Mouse (Mus musculus) embryo, embryonic 11 days (tissue): ENCODE data around the gene Khnyn.

ENCODE experiments used
- DNase-seq: peaks from one replicate; pipeline ENCODE4 v3.0.0-alpha.2; 2015

The Khnyn gene

DNA sequence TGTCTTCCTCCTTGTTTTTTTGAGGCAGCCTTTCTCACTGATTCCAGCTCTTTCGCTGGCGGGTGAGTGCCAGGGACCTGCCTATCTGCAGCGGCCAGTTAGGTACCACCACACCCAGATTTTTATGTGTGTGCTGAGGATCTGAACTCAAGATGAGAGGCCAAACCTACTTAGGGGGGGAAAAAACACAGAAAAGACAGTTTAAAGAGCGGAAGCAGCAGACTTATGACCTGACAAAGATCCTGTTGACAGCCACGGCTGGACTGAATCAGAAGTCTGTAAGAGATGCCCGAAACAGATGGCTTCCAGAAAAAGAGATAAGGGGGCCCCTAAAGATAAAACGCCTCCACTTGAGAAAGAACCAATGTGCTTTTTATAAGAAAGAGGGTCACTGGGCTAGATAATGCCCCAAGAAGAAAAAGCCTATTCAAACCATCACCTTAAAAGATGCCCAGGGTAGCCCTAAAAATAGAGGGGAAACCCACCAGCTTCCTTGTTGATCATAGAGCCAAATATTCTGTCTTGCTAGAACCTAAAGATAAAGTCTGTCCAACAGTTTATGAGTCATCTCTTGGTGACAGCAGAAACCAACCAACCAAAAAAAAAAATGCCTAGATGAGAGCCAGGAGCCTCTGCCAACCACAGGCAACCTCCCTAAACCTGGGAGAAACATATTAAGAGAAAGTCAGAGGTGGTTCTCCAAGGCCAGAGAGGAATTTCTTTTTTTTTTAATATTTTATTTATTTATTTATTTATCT, 37.9 kb downstream of the Khnyn start:
- DNase-seq = no peak

DNA sequence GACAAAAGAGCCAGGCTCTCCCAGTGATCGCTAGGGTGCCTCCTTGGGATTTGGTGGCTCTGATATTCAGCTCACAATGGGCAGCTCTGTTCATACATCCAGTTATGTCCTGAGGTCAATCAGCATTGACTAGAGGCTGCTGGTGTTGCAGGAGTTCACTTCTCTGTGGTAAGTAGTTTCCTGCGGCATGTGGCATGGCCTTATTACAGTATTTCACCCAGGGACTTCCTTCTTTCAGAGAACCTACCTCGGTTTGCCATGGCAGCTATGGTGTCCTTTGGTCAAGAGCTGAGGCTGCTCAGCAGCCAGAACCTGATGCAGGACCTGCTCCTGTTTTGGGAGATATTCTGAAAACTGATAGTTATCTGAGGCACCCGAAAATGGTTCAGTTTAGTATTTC, 42.1 kb downstream of the Khnyn start:
- no peak for DNase-seq

DNA sequence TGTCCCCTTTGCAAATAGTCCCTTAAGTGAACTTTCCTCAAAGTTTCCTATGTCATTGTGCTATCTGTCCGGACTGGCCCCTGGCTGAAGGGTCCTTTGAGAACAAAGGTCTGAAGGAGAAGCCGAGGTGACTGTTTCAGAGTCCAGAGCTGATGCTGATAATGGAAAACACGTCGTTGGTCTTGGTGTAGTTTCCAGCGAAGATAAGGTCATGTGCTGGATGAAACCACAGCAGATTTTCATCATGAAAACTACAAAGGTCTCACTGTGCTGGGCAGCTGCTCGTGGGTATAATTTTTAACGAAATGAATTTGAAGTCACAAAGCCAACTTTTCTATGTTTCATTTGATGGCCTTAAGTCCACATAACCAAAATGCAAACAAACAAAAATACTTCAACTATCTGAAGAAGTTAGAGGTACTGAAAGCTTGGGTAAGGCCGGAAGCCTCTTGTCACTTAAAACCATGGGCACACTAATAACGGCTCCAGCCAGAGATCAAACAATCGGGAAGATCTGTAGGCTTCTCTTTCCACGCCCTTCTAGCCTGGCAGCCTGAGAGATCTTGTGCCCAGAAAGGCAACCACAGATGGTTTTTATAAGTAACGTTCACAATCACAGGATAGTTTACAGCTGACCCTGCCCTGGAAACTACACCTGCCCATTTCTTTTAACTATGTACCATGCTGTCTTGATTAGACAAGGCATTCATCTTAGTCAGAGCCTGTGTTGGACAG, 44.7 kb downstream of the Khnyn start:
- peak; percentile 42 for DNase-seq

DNA sequence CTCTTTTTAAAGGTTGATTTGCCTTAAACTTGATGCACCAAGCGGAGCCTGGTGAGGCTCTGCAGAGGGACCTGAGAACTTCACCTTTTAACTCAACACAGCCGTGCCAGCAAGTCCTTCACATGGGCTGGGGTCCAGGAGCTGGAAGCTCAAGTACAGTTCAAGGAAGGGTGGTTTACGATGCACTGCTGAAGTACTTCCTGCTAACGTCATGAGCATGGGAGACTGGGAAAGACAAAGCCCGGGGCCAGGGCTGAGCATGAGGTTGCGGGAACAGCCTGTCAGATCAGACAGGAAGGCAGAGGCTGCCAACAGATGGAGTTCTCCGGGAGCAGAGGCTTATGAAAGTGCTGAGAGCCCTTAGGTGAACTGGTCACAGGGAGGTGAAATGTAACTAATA, 48.8 kb downstream of the Khnyn start:
- DNase-seq = peak; percentile 40

DNA sequence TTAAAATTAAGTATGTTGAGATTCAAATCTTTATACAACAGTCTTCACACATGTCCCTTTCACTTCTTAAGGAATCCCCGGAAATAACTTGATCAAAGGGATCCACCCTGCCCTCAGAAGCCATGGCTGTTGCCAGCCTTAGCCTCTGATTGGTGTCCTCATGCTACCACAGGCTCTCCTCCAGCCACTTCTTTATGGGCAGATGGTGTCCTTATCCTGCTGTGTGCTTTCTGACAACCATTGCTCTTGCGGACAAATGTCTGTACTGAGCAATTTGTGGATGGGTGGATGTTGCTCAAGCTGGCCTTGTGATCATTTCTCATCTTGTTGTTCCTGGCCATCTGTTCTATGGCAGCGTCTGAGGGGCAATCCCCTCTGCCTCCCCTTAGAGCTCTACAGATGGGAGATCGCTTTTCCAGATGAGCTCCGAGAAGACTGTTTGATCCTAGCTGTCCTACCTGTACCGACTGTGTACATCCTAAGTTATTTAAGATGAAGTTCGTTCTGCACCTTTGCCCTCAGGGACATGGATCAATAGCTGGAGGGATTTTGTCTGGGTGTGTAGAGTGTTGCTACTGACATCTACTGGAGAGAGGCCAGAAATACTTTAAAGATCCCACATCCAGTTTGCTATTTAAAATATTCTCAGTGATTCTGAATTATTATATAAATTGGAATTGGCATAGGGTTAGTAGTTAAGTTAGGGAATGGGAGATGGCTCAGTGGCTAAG, 55.5 kb downstream of the Khnyn start:
- DNase-seq = peak; percentile 52

DNA sequence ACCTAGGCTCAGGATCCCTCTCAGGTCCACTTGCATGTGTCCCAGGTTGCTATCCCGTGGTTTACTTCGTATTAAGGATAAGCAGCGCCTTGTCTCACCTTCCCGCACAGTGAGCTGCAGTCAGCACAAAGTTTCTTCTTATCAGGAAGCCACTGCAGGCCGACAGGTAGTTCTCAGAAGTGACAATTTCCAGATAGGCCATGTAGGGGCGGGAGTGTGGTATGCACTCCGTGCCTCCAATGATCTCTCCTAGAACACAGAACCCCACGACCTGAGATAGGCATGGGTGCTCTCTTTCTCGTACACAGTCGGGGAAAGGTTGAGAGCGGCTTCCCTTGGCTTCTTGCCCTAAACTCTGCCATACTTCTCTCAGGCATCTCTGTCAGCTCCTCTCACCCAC, 58.9 kb downstream of the Khnyn start:
- no peak for DNase-seq

DNA sequence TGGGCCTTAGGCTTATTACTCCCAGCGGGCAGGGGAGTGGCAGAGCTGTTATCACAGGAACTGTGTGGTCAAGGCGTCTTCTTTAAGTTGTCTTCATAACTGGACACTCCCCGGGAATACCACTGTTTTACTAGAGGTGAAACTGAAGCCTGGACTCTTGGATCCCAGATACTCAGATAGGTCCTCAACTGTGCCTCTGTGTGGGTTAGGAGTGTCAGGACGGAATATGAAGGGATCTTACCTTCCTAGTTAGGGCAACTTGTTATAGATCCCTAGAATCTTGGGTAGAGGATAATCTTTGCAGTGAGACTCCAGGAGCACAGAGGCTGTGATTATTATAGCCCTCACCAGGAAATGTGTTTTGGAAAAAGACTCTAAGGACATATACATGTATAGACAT, 59.8 kb downstream of the Khnyn start, which contains the start of gene Cma1:
Gene Cma1 (minus strand): TSS at position 101 of the 400 bp plus-strand sequence.
- no peak for DNase-seq

DNA sequence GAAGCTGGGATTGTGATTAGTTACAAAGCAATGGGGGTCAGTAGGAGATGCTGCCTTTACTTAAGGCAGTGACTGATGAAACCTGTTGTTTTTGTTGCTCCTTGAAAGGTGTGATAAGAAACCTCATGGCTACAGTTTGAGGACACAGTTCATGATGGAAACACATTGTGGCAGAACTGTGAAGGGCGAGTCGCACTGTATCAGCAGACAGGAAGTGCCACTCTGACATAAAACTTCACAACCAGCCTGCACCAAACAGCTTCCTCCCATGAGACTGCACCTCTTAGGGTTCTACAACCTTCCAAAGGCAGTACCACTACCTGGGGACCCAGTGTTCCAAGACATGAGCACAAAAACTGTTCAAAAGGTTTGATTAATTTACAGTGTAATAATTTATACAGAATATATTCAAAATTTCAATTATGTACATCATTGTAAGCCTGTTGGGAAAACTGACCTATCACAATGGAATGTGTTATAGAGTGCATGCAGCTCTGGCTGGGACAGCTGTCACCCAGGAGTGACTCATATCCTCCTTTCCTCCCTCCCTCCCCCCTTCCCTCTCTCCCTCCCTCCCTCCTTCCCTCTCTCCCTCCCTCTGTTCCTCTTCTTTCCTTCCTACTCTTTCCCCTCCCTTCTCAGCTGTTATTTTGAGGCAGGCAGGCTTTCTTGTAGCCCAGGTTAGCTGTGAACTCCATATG, 61.7 kb downstream of the Khnyn start:
- DNase-seq = no peak
